Mouse (Mus musculus) liver, postnatal 0 days (tissue): ENCODE measurements around the gene Ccdc70.

Experiments used
- CTCF ChIP-seq: sonication (generic); IDR thresholded peaks from 2 replicates; pipeline ENCODE4 v1.5.1; 2016; ENCODE audit warnings: antibody characterized with exemption, low read depth
- EP300 ChIP-seq: IDR thresholded peaks from 2 replicates; pipeline ENCODE4 v1.6.1; 2016; ENCODE audit warnings: antibody characterized with exemption, low read depth, mild to moderate bottlenecking

GRCm38 (mm10) chr8:21995181-21995580 lies 25.6 kb downstream of the Ccdc70 start:
- no peak for TF ChIP-seq CTCF
- no peak for TF ChIP-seq EP300
